Mouse (Mus musculus) olfactory bulb, adult 2 months (tissue): ENCODE results near the gene Bdh1.

Experiments used
- CTCF ChIP-seq: fragments of 200-500 bp; IDR thresholded peaks from 2 replicates; pipeline ENCODE4 v1.5.1; 2012; ENCODE audit warnings: low read depth, mild to moderate bottlenecking, low read length, moderate library complexity; ENCODE audit not compliant: insufficient read depth
- POLR2A ChIP-seq: fragments of 200-500 bp; IDR thresholded peaks from 2 replicates; pipeline ENCODE4 v1.6.1; 2012; ENCODE audit warnings: mild to moderate bottlenecking, low read depth, low read length, moderate library complexity; ENCODE audit not compliant: insufficient read depth

- no peak for TF ChIP-seq CTCF
- TF ChIP-seq POLR2A: no peak
These were observed 17.0 kb upstream of the Bdh1 start for GRCm38 (mm10) chr16:31405040-31405439.
